Mouse (Mus musculus) thymus, adult 18-20 months (tissue): ENCODE data around the gene Rhbdl1.
"Not testable (repeated sequence)": the region's sequence is repeated elsewhere in the genome, so short reads cannot be mapped to it uniquely, and the experiment has no call there.

ENCODE experiments used
- DNase-seq, 2 experiments: peaks; one replicate each; pipeline ENCODE4 v3.0.0; 2022; ENCODE audit warnings: mixed read lengths in 2 of 2

Rhbdl1 gene

GRCm38 (mm10) chr17:25871566-25871965 lies 34.5 kb upstream of the Rhbdl1 start:
- not testable (repeated sequence) for DNase-seq

GRCm38 (mm10) chr17:25869954-25870353 lies 32.9 kb upstream of the Rhbdl1 start:
- DNase-seq: no peak

GRCm38 (mm10) chr17:25869498-25869897 lies 32.4 kb upstream of the Rhbdl1 start:
- DNase-seq: no peak

DNA sequence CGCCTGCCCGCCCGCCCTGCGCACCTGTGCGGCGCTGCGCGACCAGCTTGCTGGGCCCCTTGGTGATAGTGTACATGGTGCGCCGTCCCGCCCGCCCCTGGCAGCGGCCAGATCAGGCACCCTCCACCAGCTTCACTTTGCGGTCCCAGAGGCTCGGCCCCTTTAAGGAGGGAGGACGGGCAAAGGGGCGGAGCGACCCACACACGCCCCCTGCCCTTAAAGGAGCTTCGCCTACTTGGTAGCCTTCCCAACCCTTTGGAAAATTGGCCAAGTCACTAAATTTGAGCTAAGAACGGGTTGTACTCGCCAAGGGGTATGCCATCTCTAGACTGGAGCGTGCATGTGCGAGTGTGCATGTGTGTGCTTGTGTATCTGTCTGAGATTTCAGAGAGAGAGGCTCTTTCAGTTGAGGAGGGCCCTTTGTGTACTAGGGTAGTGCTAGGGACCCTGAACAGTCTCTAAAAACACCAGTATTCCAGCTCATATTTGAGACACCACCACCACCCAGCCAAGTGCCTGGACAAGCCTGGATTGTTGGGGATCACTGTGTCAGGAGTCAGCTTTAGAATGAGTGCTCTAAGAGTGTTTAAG lies 31.6 kb upstream of the Rhbdl1 start, which contains the start of gene Mcrip2:
TSS of gene Mcrip2 (minus strand) at position 164 of the 591 bp plus-strand sequence.
- DNase-seq: peak; percentile 63 to 66

DNA sequence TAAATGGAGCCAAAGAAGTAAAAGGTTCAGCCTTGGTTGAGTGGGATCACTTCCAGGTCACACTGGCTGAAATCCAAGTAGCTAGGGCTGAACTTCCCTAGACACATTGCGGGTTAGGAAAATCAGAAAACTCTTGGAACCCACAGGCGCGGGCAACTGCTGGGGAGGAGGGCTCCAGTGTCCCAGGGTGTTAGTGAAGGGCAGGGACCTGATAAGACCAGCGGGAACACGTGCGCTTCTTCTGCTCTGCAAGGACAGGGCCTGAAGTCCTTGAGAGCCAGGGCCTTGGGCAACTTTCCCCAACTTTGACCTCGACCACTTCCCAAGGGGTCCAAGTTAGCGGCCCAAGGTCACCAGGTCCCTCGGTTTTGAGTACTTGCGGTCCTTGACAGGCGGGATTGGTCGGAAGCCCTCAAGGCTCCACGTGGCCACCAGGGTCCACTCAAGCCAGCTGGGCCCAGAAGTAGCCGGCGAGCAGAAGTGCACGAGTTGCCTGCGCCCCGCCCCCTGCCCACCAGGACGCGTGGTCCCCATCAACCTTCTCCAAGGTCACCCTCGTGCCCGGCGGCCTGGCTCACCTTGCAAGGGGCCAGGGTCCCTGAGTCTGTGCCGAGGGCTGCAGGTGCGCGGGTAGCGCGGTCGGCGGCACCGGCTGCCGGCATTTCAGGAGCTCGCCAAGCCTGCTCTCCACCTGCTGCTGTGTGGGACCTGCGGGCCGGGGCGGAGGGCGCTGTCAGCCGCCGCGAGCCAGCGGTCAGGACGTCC lies 30.9 kb upstream of the Rhbdl1 start:
- DNase-seq: peak in 1 of 2 experiments; percentile 40

GRCm38 (mm10) chr17:25867509-25867835 lies 30.4 kb upstream of the Rhbdl1 start:
- no peak for DNase-seq

- no peak for DNase-seq
Observed at GRCm38 (mm10) chr17:25866172-25866571, 29.1 kb upstream of the Rhbdl1 start.

DNA sequence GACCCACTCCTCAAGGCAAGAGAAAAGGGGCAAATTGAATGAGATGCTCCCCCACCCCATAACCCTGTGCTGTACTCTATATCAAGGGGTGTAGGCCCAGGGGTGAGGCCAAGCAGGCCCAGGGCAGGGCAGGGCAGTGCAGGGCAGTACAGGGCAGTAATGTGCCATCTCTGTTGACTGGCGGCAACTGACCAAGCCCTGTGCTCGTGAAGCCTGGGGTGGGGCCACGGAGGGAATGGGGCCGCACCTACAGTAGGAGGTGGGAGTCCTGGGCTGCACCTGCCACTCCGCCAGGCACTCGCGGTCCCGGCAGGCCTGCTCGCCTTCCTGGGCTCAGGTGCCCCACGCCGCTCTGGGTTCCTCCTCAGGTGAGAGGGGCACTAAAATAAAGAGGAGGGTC lies 28.2 kb upstream of the Rhbdl1 start:
- DNase-seq: no peak

- DNase-seq: no peak
Observed at GRCm38 (mm10) chr17:25864311-25864710, 27.2 kb upstream of the Rhbdl1 start.

GRCm38 (mm10) chr17:25863681-25864080 lies 26.6 kb upstream of the Rhbdl1 start:
- DNase-seq: no peak

DNA sequence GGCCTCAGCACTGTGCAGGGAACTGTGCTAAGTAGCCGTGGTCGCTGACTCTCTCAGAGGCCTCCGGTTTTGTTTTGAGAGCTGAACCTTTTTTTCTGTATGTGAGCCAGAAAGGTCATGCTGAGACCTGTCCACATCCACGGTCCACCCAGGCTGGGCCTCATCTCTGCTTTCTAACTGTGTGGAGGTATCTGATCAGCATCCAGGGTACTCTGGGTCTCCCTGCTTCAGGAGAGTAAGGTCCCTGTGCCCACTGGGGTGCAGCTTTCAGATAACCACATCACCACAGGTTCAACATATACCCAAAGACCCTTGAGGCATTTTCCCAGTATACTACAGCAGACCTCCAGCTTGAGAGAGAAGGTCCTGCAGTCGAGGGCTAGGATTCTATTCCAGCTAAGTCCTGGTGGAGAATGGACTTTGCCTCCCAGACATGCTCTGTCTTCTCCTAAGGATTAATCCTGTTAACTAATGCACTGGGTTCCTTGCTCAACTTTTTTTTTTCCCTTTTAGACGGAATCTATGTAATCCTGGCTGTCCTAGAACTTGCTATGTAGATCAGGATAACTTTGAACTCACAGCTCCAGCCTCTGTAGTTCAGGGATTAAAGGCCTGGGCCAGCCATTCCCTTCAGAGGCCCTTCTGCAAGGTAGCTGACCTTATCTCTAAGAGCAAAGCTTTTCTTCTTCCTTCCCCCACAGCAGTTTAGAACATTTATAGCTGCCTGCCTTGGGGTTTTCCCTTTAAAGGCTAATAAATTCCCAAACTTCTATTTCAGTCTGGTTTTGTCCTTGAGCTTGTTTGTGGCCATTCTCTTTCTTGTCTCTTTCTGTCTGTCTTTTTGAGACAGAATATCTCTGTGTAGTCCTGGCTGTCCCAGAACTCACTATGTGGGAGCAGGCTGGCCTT lies 24.9 kb upstream of the Rhbdl1 start:
- DNase-seq: no peak

- DNase-seq: peak; percentile 84 to 89
Observed at GRCm38 (mm10) chr17:25860832-25861703, 24.0 kb upstream of the Rhbdl1 start, which contains the start of gene Wdr90. Gene Wdr90 (minus strand): TSS chr17:25861501.

GRCm38 (mm10) chr17:25860229-25860628 lies 23.1 kb upstream of the Rhbdl1 start:
- no peak for DNase-seq

GRCm38 (mm10) chr17:25844396-25844901 lies 7.4 kb upstream of the Rhbdl1 start, which contains the start of gene Rhot2:
Gene Rhot2 (minus strand): TSS chr17:25844851.
- peak; percentile 95 to 97 for DNase-seq

- DNase-seq: no peak
Observed at GRCm38 (mm10) chr17:25843636-25844395, 6.7 kb upstream of the Rhbdl1 start.

DNA sequence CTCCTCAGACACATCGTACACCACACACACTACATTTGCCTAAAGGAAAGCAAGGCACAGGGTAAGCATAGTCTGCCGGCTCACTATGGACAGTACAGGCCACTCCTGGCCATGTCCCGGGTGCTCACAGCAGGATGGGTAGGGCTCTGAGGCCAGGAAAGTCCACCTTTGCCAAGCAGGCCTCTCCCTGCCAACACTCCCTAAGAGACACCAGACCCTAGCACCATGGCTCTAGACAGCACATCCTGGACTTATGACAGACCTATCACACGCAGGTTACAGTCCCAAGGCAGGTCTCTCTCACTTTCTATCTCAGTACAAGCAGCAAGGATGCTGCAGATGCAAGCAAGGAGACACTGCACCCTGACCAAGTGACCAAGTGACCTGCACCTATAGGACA lies 6.0 kb upstream of the Rhbdl1 start:
- DNase-seq: no peak

DNA sequence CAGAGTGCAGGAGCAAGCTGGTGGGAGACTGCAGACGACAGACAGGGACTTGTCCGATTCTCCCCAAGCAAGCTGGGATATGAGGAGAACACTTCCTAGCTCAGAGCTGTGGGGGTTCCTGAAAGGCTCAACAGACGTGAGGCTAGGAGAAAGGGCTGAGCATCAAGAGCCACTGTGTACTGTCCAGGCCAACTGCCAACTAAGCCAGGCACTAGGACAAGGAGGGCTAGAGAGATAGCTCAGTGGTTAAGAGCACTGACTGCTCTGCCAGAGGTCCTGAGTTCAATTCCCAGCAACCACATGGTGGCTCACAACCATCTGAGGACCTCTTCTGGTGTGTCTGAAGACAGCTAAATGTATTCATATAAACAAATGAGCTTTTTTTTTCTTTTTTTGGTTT lies 5.4 kb upstream of the Rhbdl1 start:
- DNase-seq: no peak

GRCm38 (mm10) chr17:25841117-25841880 lies 4.2 kb upstream of the Rhbdl1 start, which contains the start of gene Gm20683:
Gene Gm20683 (minus strand): TSS chr17:25841763.
- DNase-seq: no peak

- no peak for DNase-seq
Observed at GRCm38 (mm10) chr17:25840519-25840918, 3.4 kb upstream of the Rhbdl1 start.
